Mouse (Mus musculus): Measurements from ENCODE around the gene Blnk.

Gene Blnk

DNA sequence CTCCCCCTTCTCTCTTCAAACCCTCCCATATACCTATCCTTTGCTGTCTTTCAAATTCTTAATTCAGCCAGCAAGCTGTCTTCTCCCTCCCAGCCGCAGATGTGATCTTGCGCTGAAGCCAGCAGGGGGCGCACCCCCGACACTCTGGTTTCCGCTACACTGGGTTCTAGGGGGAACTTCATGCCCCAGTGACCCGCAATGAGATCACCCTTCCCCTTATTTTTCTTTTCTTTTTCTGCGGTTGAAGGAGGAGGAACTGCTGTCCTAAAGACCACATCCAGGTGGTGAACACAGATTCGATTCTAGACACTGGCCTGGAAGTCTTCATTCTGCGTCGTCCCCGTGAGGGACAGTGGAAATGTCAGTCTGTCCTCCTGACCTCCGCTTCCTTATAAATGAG lies 31.3 kb downstream of the Blnk start:
- peak; percentile 52 for DNase-seq

DNA sequence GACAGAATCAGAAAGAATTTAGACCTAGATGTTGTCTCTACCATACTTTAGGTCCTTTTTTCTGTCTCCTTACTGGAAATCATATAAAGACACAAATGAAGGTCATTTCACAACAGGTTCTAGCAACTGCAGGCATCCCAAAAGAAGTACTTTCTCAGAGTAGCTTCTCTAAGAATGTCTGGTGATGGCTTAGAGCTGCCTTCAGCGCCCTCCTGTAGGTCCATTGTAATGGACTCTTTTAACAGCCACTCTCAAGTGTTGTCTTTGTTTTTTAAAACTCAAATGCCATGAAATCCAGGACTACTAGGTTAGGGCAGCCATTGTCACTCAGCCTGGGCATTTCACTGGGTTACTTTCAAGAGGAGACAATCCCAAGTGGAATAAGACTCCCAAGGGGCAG lies 35.4 kb downstream of the Blnk start:
- DNase-seq: no peak

DNA sequence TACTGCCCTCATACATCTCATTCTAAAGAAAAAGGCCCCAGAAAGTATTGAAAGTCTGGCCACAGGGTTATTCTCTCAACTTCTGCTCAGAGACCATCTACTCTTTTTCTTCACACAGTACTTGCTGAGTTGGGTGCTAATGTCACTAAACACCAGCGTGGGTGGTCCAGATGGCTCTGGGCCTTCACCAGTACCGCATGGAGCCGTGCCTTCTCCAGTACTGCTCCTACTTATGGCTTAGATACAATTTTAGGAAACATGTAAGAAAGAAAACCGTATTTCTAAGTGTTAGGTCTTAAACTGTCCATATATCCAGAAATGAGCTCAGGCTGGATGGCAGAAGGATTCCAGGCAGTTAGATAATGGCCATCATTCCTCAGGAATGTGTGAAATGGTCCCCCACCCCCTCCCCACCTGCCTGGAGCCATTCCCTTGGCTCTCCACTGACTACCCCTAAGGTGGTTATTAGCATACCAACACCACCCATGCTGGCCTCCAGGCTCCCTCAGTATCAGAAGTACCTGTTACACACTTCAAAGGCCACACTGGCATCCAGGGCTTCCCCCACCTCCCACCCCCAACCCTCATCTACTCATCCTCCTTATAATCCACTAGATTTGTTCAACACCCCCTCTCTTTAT lies 47.3 kb downstream of the Blnk start:
- DNase-seq: no peak

DNA sequence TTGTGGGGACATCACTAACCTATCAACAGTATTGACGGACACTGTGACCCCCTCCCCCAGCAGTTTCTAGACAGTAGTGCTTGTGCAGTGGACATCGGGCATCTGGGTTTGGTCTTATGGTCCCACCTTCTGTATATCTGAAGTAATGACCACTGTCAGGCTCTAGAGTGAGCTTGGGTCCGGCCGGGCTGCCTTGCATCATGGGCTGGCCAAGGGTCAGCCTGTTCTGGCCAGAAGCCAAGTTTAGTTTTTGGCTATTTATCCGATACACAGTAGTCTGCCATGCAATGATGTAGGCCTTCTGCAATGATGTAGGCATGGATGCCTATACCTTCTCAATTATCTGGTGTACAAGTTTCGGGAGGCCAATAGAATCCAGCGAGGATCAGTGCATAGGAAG lies 50.8 kb downstream of the Blnk start:
- no peak for DNase-seq

DNA sequence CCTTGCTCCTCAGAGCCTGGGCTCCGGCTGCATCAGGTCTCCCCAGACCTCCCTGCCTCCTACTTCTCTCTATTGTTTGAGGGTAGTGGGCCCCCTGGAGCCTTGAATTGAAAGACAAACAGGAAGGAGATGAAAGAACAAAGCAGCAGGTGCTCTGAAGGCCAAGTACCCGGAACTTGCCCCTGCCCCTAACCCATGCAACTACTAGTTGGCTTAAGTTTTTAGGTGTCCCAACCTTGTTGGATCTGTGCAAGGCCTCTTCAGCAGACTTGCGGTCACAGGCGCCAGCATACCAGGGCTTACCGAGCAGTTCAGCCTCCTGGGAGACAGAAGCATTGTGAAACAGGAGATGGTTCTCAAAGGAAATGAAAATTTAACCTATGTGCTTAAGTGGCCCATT lies 58.3 kb downstream of the Blnk start:
- DNase-seq: no peak

DNA sequence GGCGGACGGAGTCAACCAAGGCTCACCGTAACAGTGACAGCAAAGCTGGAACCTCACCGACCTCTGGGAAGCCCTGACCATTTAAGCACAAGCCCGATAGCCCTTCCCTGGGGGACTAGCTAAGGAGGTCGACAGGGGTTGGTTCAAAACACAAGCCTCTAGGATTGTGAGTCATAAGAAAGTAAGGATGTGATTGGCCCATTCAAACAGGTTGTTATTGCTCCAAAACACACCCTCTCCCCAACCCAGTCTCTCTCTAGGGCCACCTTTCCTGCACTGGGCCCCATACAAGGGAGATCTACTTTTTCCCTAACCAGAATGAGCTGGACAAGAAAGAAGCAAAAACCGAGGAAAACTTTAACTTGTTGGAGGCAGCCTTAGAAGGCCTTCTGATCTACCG lies 59.0 kb downstream of the Blnk start:
- no peak for DNase-seq

DNA sequence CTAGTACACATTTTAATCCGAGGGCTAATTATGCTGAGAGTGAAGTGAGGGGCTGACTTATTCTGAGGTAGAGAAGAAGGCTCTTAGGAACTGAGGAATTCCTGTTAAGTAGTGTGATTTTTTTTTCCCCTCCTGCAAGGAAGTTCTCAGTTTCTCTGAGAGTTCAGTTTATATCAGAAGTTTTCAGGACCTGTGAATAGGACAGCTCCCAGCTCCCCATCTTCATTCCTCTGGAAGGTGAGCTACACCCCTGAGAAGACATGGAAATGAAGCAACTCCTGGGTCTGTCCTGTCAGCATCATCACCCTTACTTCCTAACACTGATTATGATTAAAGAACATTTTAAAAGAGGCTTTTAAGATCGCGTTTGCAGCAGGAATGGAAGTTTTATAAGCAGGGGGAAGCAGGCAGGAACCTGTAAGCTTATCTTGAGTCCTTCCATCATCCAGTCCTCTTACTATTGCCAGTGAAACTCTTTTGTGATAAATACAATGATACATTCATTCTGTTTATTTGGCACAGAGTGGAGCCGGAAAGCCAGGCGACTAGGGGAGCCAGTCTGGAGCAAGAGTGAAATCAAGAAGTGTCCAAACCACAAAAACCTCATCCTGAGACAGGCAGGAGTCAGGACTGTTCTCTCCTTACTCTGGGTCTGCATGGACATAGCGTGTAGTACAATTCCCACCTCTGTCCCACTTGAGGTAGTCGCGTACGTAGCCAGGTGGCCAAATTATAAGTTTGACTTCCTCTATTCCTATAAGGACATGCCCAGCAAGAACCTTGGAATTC lies 62.6 kb downstream of the Blnk start:
- no peak for DNase-seq

DNA sequence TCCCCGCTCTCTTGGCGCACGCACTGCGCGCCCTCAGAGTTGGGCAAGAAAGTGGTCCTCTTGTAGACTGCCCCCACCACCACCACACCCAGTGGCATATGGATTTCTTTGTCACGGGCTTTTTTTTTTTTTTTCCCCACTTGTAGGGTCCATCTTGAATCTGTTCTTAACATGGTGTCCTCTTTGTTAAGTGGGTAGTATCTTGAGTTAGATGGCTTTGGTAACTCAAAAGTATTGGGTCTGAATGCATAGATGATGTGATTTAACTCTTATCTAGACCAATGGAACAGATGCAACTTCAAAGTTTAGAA lies 99.0 kb downstream of the Blnk start:
- no peak for DNase-seq

DNA sequence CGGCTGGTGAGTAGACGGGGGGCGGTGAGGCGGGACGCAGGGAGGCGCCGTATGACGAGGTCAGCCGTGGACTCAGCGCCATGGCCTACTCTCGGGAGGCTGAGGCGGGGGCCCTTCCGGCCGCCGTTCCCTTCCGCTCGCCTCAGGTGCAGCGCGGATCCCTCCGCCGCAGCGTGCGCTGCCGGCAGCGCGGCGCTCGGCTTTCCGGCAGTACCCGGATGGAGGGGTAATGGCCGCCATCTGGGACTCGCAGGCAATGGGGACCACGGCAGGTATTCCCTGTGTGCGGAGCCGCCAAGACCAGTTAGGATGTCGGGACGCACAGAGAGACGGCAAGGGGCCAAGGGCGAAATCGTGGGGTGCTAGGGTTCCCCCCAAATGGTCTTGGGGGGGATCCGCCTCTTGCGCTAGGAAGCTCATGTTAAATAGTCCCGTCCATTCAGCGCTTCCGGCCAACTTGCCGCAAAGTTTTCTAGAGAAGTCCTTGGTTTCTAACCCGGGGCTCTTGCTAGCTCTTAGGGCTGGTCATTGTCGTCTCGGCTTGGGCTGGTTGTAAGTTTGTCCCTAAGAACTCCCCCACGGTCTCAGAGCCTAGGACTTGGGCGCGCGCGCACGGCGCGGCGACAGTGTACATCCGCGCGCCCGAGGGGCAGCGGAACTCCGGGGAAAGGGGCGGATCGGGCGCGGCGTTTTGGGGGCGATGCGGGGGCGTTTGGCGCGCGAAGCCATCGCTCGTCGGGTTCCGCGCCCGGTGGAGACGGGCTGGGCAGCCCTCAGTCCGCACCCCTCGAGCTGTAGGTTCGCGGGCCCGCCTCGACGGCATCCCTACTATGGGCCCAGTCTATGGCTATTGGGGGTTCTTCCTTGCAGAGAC lies 99.6 kb downstream of the Blnk start, which contains the start of gene Zfp518a:
Zfp518a (plus strand) TSS at position 187 of the 874 bp plus-strand sequence.
- peak; percentile 92 for DNase-seq

DNA sequence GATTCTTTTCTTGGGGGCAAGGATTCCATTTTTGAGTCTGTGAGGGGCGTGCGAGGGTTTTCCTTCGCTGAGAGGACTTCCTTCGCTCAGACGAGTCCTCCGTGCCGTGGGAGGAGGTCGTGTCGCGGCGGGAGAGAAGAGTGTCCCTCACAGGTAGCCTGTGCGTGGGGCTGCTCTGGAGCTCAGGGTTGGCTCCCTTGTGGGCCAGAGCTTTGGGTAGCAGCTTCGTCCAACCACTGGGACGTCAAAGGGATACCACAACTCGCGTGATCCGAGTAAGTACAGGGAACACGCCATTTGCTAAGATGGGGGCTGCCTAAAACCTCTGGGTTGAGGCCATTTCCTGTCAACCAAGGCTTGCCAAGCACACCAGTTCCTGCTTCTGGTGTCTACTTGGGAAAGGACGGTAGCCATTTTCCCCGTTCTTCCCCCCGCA lies 100.2 kb downstream of the Blnk start:
- DNase-seq: no peak

DNA sequence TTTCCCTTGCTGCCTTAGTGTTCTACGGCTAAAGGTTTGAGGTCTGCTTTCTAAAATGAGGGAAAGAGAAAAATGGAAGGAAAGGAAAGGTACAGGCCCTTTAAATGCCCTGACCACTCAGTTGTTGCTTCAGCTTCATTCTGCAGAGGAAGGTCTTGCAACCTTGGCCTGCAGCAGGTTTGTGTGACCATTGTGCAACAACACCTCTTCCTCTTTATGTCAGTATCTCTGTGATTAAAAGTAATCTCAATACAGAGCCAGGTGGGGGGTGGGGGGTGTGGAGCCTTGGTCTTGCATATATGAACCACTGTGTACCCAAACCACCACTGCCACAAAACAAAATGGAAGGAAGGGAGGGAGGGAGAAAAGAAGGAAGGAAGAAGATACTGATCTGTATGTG lies 105.4 kb downstream of the Blnk start:
- DNase-seq: no peak

DNA sequence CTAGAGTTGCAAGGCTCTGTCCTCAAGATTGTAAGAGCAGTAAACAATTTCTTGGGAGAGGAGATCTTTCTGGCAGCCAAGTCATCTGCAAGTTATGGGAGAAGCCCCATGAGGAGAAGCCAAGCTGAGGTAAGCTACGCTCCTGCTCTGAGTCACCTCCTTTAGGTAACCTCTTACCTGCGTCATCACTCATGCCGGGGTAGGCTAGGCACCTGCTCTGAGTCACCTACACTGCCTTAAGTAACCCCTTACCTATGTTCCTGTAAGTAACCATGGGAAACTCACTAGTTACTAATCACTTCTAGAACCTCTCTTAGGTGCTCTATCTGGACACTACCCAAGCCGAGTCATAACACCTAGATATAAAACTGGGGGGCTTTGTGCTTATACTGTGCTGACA lies 112.6 kb downstream of the Blnk start:
- no peak for DNase-seq

Measured in kidney, adult 18-20 months (tissue).